Mouse (Mus musculus) MEL (cell line): ENCODE measurements around the gene Rsph1. TPM values are rescaled to one million over a fixed set of nuclear protein-coding genes. Genes with fewer than 3 reads are reported as not detected.

Source experiments
- DNase-seq: peaks from one replicate; pipeline ENCODE4 v3.0.0; 2011; ENCODE audit warnings: low read depth, low spot score
- H3K27ac ChIP-seq: 2 replicates; pipeline ENCODE4 v1.5.1; 2012; ENCODE audit warnings: low read depth, mild to moderate bottlenecking, control low read depth, low read length, moderate library complexity; ENCODE audit not compliant: control insufficient read depth
- H3K27me3 ChIP-seq, 2 experiments: fragments of 150-350 bp in 1 of 2; sonication (generic) in 1 of 2; 2 replicates each; pipeline ENCODE4 v1.6.1; 2012; ENCODE audit warnings: low read length in 2 of 2, mild to moderate bottlenecking in 2 of 2, improper control_type of control experiment in 1 of 2, moderate library complexity in 1 of 2; ENCODE audit not compliant: insufficient read depth in 2 of 2, control insufficient read depth in 1 of 2
- H3K36me3 ChIP-seq, 2 experiments: 2 replicates each; pipeline ENCODE4 v1.6.1; 2012 to 2014; ENCODE audit warnings: low read length in 2 of 2, improper control_type of control experiment in 1 of 2, inconsistent platforms in 1 of 2, mild to moderate bottlenecking in 1 of 2; ENCODE audit not compliant: insufficient read depth in 2 of 2, control insufficient read depth in 1 of 2
- H3K4me1 ChIP-seq, 2 experiments: fragments of 150-350 bp in 1 of 2; sonication (generic) in 1 of 2; 2 replicates each; pipeline ENCODE4 v1.6.1; 2012; ENCODE audit warnings: low read length in 2 of 2, improper control_type of control experiment in 1 of 2, mild to moderate bottlenecking in 1 of 2; ENCODE audit not compliant: insufficient read depth in 2 of 2, control insufficient read depth in 1 of 2
- H3K4me3 ChIP-seq, 2 experiments: fragments of 150-350 bp in 1 of 2; sonication (generic) in 1 of 2; 2 replicates each; pipeline ENCODE4 v1.5.1; 2012; ENCODE audit warnings: low read depth in 2 of 2, low read length in 2 of 2, mild to moderate bottlenecking in 2 of 2, moderate library complexity in 2 of 2, control low read depth in 1 of 2, improper control_type of control experiment in 1 of 2; ENCODE audit not compliant: control insufficient read depth in 1 of 2, insufficient read depth in 1 of 2
- H3K79me2 ChIP-seq: 2 replicates; pipeline ENCODE4 v1.6.1; 2012; ENCODE audit warnings: mild to moderate bottlenecking, low read length, moderate library complexity; ENCODE audit not compliant: control insufficient read depth, poor library complexity, insufficient read depth
- H3K9ac ChIP-seq: 2 replicates; pipeline ENCODE4 v1.6.1; 2012; ENCODE audit warnings: low read depth, mild to moderate bottlenecking, control low read depth, low read length, moderate library complexity; ENCODE audit not compliant: control insufficient read depth, poor library complexity, severe bottlenecking
- H3K9me3 ChIP-seq: fragments of 150-350 bp; sonication (generic); replicated peaks from 2 replicates; pipeline ENCODE4 v1.6.1; 2012; ENCODE audit warnings: mild to moderate bottlenecking, low read length, improper control_type of control experiment, moderate library complexity; ENCODE audit not compliant: insufficient read depth
- BHLHE40 ChIP-seq: IDR thresholded peaks from 2 replicates; pipeline ENCODE4 v1.6.1; 2012; ENCODE audit warnings: low read depth, mild to moderate bottlenecking, inconsistent platforms, low read length, improper control_type of control experiment, borderline replicate concordance
- CHD2 ChIP-seq: IDR thresholded peaks from 2 replicates; pipeline ENCODE4 v1.6.1; 2011; ENCODE audit warnings: low read length, improper control_type of control experiment
- CTCF ChIP-seq, 3 experiments: IDR thresholded peaks in 2 of 3; conservative IDR thresholded peaks in 1 of 3; 2 replicates each; pipeline ENCODE4 v1.5.1; 2011 to 2012; ENCODE audit warnings: low read length in 3 of 3, low read depth in 2 of 3, mild to moderate bottlenecking in 2 of 3, improper control_type of control experiment in 1 of 3, inconsistent platforms in 1 of 3, mixed read lengths in 1 of 3, moderate library complexity in 1 of 3; ENCODE audit not compliant: control insufficient read depth in 1 of 3, insufficient read depth in 1 of 3, poor library complexity in 1 of 3, severe bottlenecking in 1 of 3
- E2F4 ChIP-seq: IDR thresholded peaks from 2 replicates; pipeline ENCODE4 v1.6.1; 2011; ENCODE audit warnings: low read depth, low read length, improper control_type of control experiment, borderline replicate concordance
- ELF1 ChIP-seq: IDR thresholded peaks from 2 replicates; pipeline ENCODE4 v1.6.1; 2014; ENCODE audit warnings: low read depth, mild to moderate bottlenecking, inconsistent platforms, low read length, improper control_type of control experiment, moderate library complexity
- ETS1 ChIP-seq: IDR thresholded peaks from 2 replicates; pipeline ENCODE4 v1.6.1; 2012; ENCODE audit warnings: low read depth, mild to moderate bottlenecking, inconsistent platforms, low read length, improper control_type of control experiment, moderate library complexity
- GABPA ChIP-seq: IDR thresholded peaks from 2 replicates; pipeline ENCODE4 v1.6.1; 2012; ENCODE audit warnings: low read depth, mild to moderate bottlenecking, inconsistent platforms, low read length, improper control_type of control experiment, moderate library complexity
- HCFC1 ChIP-seq: IDR thresholded peaks from 2 replicates; pipeline ENCODE4 v1.6.1; 2012; ENCODE audit warnings: low read depth, mild to moderate bottlenecking, inconsistent platforms, low read length, improper control_type of control experiment, moderate library complexity
- MAFK ChIP-seq: IDR thresholded peaks from 2 replicates; pipeline ENCODE4 v1.6.1; 2011; ENCODE audit warnings: low read depth, mild to moderate bottlenecking, low read length, improper control_type of control experiment, borderline replicate concordance
- MYC ChIP-seq: IDR thresholded peaks from 2 replicates; pipeline ENCODE4 v1.6.1; 2011; ENCODE audit warnings: low read depth, mild to moderate bottlenecking, low read length, improper control_type of control experiment, moderate library complexity
- NELFE ChIP-seq: IDR thresholded peaks from 2 replicates; pipeline ENCODE4 v1.6.1; 2011; ENCODE audit warnings: low read depth, low read length, improper control_type of control experiment
- POLR2AphosphoS5 ChIP-seq: IDR thresholded peaks from 2 replicates; pipeline ENCODE4 v1.6.1; 2012; ENCODE audit warnings: low read depth, borderline replicate concordance, mild to moderate bottlenecking, inconsistent platforms, low read length, moderate library complexity, mixed read lengths
- SMC3 ChIP-seq: IDR thresholded peaks from 2 replicates; pipeline ENCODE4 v1.6.1; 2011; ENCODE audit warnings: low read depth, low read length, improper control_type of control experiment
- TBP ChIP-seq: IDR thresholded peaks from 2 replicates; pipeline ENCODE4 v1.8.0; 2011; ENCODE audit warnings: low read depth, low read length, improper control_type of control experiment
- ZC3H11A ChIP-seq: IDR thresholded peaks from 2 replicates; pipeline ENCODE4 v1.6.1; 2012; ENCODE audit warnings: low read depth, mild to moderate bottlenecking, inconsistent platforms, low read length, improper control_type of control experiment
- ZNF384 ChIP-seq: IDR thresholded peaks from 2 replicates; pipeline ENCODE4 v1.6.1; 2012; ENCODE audit warnings: low read depth, mild to moderate bottlenecking, inconsistent platforms, low read length, improper control_type of control experiment
- polyA plus RNA-seq, 2 experiments: library from polyadenylated mRNA; stranded (reverse) in 1 of 2; unstranded in 1 of 2; fragments of >175 nt in 1 of 2; fragments of >200 nt in 1 of 2; gene quantifications; 2 replicates each; pipeline versions ENCODE4 v1.2.1 to v1.2.4; 2012; ENCODE audit warnings: low replicate concordance in 2 of 2, low read depth in 1 of 2; ENCODE audit not compliant: insufficient read length in 2 of 2, insufficient read depth in 1 of 2, missing spikeins in 1 of 2
- total RNA-seq: library from RNA; depleted of rRNA; stranded (reverse); fragments of 300-350 nt; gene quantifications from 2 replicates; pipeline ENCODE4 v1.2.3, GENCODE M21; 2012

Gene Rsph1
- total and polyA plus RNA-seq, 3 experiments = 1.3 to 3.6 TPM; not detected in 1

GRCm38 (mm10) chr17:31245321-31245720 lies 31.9 kb downstream of the Rsph1 start:
- peaks cover 0 to 3% of the 10 kb centered on the region in 2 experiments; a peak in 2 of 4 replicates for H3K36me3 ChIP-seq
- no peak overlapping the region for H3K27ac ChIP-seq
- no peak overlapping the region for H3K4me3 ChIP-seq
- no peak for DNase-seq
- peaks cover 0 to 4% of the 10 kb centered on the region in 2 experiments; a peak in 2 of 4 replicates for H3K4me1 ChIP-seq
- H3K9me3 ChIP-seq = no peaks in the 10 kb centered on the region
- H3K79me2 ChIP-seq = no peaks in the 10 kb centered on the region
- no peak overlapping the region for H3K9ac ChIP-seq
- no peaks in the 10 kb centered on the region for H3K27me3 ChIP-seq
- TF ChIP-seq CHD2 (no peak), ELF1 (no peak), HCFC1 (no peak), E2F4 (no peak), MYC (no peak), MAFK (no peak), BHLHE40 (no peak), NELFE (no peak), POLR2AphosphoS5 (no peak), GABPA (no peak)

GRCm38 (mm10) chr17:31242764-31243163 lies 34.4 kb downstream of the Rsph1 start:
- Histone ChIP-seq H3K27me3 (no peaks in the 10 kb centered on the region), H3K4me1 (peaks cover 13 to 21% of the 10 kb centered on the region in 2 experiments), H3K9me3 (no peaks in the 10 kb centered on the region; the same call in 1 of the 2 replicates), H3K36me3 (peaks cover 8 to 17% of the 10 kb centered on the region in 2 experiments), H3K79me2 (no peaks in the 10 kb centered on the region), H3K27ac (no peak overlapping the region), H3K4me3 (no peak overlapping the region), H3K9ac (no peak overlapping the region)
- DNase-seq = no peak
- TF ChIP-seq SMC3 (peak; percentile 29; the same call in 1 of the 2 replicates), ETS1 (no peak), TBP (no peak), CTCF (IDR thresholded peaks at IDR 0.05 in 2 of 3, conservative IDR thresholded peaks at IDR 0.05 in 1 of 3; ENCODE audit: control insufficient read depth in 1 of 3, insufficient read depth in 1 of 3, low read depth in 2 of 3, low read length in 3 of 3, poor library complexity in 1 of 3, severe bottlenecking in 1 of 3) (peak; percentile 24 to 47 (median 31); a peak in 4 of 6 replicates)
- TF ChIP-seq, all 39 proteins: peak for 2

GRCm38 (mm10) chr17:31241156-31241555 lies 36.0 kb downstream of the Rsph1 start:
- peaks cover 14 to 18% of the 10 kb centered on the region in 2 experiments for H3K36me3 ChIP-seq
- H3K9ac ChIP-seq = no peak overlapping the region
- no peak overlapping the region for H3K4me3 ChIP-seq
- H3K27ac ChIP-seq = no peak overlapping the region
- no peaks in the 10 kb centered on the region; the same call in 1 of the 2 replicates for H3K9me3 ChIP-seq
- DNase-seq = no peak
- H3K79me2 ChIP-seq = no peaks in the 10 kb centered on the region
- peaks cover 13 to 22% of the 10 kb centered on the region in 2 experiments for H3K4me1 ChIP-seq
- TF ChIP-seq ZC3H11A = no peak
- TF ChIP-seq ZNF384 = no peak
- H3K27me3 ChIP-seq = no peaks in the 10 kb centered on the region
